Mouse (Mus musculus): Measurements from ENCODE around the gene Gjd3.

The Gjd3 gene

DNA sequence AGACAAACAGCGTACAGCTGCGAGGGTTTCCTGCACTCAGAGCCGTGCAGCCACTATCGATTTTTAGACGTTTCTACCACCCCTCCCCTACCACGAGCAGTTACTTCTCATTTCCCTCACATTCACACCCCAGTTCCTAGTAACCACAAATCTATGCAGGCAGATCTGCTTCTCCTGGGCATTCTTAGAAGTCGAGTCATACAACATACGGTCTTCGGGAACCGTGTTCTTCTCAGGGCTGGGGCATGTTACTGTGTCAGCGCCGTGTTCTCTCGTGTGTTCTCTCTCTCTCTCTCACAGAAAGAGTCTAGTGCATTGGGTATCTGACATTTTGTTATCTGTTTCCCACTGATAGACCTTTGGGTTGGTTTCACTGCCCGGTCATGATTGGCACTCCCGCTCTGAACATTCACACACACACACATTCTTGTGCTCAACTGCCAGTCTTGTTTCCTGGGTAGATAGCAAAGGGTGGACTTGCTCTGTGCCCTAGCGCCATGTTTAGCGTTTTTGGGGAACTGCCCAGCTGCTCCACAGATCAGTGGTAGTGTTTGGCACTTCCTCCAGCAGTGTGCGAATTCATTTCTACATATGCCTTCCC, 34.7 kb downstream of the Gjd3 start:
- DNase-seq (ENCODE audit: low read depth, low spot score): no peak

DNA sequence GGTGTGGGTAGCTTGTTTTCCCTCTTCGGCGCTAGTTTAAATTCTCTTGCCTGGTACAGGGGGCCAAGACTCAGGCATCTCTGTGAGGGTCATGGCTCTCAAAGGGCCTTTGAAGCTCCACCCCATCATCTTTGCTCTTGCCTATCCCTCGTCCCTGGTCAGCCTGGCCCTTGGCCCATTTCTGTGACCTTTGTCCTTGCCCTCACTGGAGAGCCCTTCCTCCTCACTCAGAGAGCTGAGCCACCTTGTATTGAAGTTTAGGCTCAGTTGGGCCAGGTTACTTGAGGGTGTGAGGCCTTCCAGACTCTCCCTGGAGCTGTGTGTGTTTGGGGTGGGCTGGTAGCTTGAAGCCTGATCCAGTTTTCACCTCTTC, 37.2 kb downstream of the Gjd3 start:
- no peak for DNase-seq (ENCODE audit: low read depth, low spot score)

DNA sequence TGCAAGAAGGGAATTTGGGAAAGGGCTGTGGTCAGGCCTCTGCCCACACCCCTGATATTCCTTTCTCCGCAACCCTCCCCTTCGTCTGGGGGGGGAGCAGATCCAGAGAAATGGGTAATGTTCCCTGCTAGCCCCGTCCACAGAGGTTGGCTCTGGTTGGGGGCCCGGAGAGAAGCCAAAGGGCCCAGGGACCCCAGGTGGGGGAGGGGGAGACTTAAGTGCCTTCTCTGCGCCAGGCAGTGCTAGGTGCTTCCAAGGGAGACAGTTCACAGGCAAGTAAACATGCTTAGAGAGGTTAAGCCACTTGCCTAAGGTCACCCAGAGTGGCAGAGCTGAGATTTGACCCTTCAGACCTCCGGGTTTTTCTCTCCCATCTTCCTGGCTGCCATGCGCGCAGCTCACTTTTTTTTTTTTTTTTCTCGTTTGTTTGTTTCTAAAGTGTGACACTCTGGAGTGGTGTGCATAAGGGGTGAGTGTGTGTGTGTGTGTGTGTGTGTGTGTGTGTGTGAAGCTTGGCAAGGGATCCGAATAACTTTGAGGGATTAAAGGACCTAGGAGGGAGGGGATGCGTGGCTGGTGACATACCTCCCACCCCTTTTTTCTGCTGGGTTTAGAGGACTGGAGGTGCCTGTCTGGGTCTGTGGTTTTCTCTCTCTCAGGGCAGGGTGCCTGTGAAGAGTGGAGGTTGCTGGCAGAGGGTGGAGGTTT, 37.8 kb downstream of the Gjd3 start:
- no peak for DNase-seq (ENCODE audit: low read depth, low spot score)

DNA sequence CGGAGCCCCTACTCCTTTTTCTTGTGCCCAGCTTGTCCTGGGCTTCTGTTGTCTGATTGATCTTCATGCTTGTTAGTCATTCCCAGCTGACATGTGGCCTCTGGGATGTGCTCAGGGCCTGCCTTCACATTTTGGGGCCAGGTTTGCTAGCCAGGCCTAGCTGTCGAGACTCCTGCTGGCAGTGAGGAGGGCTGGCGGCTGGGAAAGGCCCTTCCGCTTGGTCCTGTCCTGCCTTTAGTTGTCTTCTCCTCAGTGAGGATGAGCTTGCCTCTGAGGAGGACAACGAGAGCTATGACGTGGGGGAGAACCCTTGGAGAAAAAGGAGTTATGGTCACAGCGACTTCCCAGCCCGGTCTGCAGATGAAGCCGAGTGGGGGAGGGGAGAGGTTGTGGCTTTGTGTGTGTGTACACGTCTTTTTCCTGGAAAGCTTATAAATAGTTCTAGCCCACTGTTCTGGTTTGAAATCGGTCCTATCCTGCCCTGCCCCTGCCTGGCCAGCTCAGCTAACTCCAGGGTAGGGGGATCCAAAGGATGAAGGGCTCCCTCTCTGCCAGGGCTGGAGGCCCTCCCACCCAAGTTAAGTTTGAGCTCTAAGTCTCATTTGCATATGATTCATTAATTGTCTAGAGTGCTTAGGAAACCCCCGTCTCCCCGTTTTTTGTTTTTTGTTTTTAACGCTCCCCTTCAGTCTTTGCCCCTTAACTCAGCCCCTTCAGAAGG, 38.9 kb downstream of the Gjd3 start:
- DNase-seq (ENCODE audit: low read depth, low spot score): no peak

- DNase-seq (ENCODE audit: low read depth, low spot score): no peak
Observed at GRCm38 (mm10) chr11:98942923-98943641, 39.7 kb downstream of the Gjd3 start.

GRCm38 (mm10) chr11:98942555-98942922, 40.3 kb downstream of the Gjd3 start:
- no peak for DNase-seq (ENCODE audit: low read depth, low spot score)

- no peak for DNase-seq (ENCODE audit: low read depth, low spot score)
Observed at GRCm38 (mm10) chr11:98941826-98942550, 40.8 kb downstream of the Gjd3 start.

DNA sequence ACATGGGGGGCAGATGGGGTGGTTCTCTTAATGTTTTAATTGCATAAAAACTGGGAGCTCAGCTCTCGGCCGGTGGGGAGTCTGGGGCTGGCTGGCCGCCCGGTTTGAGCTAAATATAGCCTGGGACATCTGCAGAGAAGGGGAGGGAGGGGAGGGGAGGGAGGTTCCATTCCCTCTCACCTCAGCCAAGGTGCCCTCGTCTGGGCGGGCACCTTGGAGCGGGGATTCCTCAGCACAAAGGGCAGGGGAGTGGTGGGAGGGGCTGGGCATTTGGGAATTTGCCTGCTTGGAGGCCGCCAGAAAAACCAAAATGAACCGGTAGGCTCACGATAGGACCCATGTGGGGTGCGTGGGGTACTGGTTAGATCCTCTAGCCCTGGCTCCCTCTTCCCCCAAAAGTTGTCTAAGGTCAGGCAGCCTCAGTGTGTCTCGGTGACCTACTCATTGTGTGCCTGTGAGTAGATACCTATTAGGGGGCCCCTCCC, 41.4 kb downstream of the Gjd3 start:
- DNase-seq (ENCODE audit: low read depth, low spot score): no peak

DNA sequence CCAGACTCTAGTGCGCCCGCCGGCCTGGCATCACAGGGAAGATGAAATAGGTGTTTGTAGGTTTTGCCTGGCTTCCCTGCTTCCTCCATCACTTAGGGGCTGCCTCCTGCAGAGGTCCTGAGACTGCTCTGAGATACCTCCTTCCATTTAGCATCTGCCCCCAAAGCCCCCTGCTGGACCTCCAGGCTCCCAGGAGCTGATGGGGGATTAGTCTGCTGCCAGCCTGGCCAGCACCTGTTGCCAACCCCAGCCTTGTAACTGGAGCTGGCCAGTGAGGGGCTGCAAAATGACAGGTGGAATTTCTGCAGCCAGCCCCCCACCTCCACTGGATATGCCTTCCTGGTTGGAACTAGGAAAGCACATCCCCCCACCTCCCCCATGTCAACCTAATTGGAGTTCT, 42.0 kb downstream of the Gjd3 start:
- no peak for DNase-seq (ENCODE audit: low read depth, low spot score)

DNA sequence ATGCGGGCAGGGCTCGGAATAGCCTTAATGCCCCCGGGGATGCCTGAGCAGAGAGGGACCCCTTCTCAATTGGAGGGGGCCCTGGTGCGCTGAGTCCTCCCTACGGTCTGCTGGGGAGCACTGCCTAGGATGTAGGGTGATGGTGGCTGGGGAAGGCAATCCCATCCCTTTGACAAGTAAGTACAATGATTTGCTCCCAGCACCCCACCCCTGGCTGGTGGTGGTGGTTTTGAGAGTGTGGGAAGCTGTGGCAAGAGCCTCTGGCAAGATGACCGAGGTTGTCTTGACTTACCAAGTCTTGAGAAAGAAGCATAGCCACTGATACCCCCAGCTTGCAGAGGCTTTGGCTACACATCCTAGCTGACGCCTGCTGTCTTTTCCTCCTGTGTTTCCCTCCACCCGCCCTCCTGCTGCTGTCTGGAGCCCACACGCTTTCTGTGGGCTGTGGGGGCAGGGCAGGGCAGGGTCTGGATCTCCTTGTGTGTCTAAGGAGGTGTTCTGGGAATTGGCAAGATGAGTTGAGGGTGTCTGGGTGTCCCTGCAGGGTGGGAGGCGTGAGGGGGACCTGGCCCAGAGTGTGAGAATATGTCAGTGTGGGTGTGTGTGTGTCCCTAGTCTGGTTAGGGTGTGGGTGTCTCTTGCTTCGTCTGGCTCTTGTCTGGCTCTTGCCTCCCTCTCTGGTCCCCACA, 42.7 kb downstream of the Gjd3 start:
- no peak for DNase-seq (ENCODE audit: low read depth, low spot score)

- DNase-seq (ENCODE audit: low read depth, low spot score): no peak
Observed at GRCm38 (mm10) chr11:98939084-98939952, 43.5 kb downstream of the Gjd3 start.

- DNase-seq (ENCODE audit: low read depth, low spot score): no peak
Observed at GRCm38 (mm10) chr11:98938701-98939083, 44.1 kb downstream of the Gjd3 start.

GRCm38 (mm10) chr11:98937914-98938694, 44.7 kb downstream of the Gjd3 start:
- no peak for DNase-seq (ENCODE audit: low read depth, low spot score)

DNA sequence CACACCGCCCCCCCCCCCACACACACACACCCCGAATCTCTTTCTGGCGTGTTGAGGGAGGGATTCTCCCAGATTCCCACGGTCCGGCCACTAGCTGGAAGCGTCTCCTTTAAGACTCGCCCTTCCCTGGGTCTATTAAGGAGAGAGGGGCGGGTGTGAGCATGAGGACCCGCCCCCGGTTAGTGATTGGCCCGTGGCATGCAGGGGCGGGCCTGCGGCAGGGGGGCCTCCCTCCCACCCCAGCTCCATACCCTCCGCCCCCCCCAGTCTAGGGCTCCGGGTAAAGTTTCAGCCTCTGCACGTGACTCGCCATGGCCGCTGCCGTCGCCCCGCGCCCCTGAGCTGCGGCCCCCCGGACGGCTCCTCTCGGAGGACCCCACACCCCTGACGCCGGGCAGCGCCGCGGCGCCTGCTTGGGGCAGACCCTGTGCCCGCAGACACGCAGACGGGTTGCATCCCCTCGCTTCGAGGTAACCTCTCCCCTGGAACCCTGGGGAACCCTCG, 45.4 kb downstream of the Gjd3 start:
- DNase-seq (ENCODE audit: low read depth, low spot score): peak; percentile 86

GRCm38 (mm10) chr11:98936606-98937409, 46.0 kb downstream of the Gjd3 start:
- DNase-seq (ENCODE audit: low read depth, low spot score): no peak

GRCm38 (mm10) chr11:98936170-98936569, 46.6 kb downstream of the Gjd3 start:
- DNase-seq (ENCODE audit: low read depth, low spot score): no peak

DNA sequence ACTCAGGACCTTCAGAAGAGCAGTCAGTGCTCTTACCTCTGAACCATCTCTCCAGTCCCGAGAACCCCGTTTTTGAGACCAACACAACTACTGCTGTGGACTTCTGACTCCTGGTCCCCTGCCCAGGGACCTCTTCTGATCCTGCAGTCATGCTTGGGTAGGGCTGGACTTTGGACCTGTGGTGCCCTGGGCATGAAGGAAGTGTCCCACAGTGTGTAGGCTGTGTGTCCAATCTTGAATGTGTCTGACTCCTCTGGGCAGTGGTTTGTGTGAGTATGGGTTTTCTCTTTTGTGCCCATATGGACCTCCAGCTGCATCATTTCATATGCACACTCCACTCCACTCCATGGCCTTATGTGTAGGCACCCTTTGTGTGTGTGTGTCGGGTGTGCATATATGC, 47.7 kb downstream of the Gjd3 start:
- no peak for DNase-seq (ENCODE audit: low read depth, low spot score)

DNA sequence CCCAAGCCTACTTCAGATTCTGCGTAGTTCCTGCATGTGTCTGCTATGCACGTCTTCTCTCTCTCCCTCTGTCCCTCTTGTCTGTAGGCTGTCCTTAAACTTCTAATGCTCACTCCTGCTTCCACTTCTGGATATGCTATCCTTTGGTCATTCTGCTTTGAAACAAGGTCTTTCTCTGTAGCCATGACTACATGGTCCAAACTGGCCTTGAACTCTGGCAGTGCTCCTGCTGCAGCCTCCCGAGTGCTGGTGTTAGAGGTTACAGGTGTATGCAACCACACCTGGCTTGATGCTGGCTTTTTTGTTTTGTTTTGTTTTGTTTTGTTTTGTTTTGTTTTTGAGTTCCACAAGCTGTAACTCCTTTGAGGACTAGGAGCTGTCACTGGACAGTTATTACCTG, 48.4 kb downstream of the Gjd3 start:
- no peak for DNase-seq (ENCODE audit: low read depth, low spot score)
